In the genomic region with DNA sequence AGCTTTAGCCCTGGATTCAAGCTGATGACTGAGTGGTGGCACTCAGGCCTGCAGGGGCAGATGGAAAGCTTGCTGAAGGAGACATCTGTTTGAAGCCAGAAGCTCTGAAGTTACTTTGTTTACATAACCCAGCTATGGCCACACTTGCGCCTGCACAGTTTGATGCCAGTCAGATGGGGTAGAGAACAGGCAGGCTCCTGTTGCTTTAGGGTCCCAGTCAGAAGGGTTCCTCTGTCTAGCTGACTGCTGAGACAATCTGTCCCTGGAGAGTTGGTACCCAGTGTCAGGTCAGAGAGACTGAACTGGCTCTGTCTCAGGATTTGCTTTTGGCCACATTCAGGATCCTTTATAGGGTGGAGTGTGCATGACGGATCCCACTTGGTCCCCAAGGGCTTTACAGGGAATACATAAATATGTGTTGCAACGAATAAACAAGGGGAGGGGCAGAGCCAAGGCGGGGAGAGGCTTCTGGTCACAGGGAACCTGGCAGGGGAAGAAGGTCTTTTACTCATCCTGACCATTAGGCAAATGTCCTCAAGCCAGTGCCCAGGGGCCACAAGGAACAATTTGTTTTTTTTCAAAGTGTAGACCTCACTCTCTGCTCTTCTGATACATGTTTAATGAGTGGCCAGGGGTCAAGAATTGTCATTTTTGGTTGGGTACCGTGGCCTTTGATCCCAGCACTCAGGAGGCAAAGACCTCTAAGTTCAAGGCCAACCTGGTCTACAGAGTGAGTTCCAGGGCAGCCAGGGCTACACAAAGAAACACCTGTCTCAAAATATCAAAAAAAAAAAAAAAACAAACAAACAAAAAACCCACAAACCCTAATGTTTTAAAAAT, we compare ENCODE assay signal across 10 mouse cellular contexts. TPM values are rescaled to one million over a fixed set of nuclear protein-coding genes. Genes with fewer than 3 reads are reported as not detected.
DNase-seq lines count a peak whose midpoint lies in the region.
"Had no signal": no experiment of that assay in that cellular context is flagged by ENCODE, and none has a peak within 500 bp of the region (broad histone marks: within the 10 kb centered on the region; RNA-seq: fewer than 3 reads in every experiment).

No protein-coding gene starts in this region.

- intact Hi-C loops in heart, postnatal 10 days (cut with DNase I) = no loop called here
- intact Hi-C loops in left cerebral cortex, postnatal 10 days (cut with DNase I) = loop anchor here (5.0 kb wide), 1 partner anchor 38 kb away; no protein-coding TSS in a partner anchor

- peak; percentile 96 for DNase-seq in heart, adult 11 months
- DNase-seq in heart, postnatal 10 days = no peak
- DNase-seq in right cerebral cortex, adult 18-20 months = peak; percentile 7
- no peak for DNase-seq in right cerebral cortex, postnatal 36 days (ENCODE audit: low spot score in 2 of 2)
- peak; percentile 45 for DNase-seq in induced T-regulatory cell, adult 2 months (ENCODE audit: low read depth)
- peak; percentile 28 for DNase-seq in mesoderm, embryonic 11.5 days (ENCODE audit: low read depth, low spot score)
- no peak for DNase-seq in spleen, postnatal 4 days (ENCODE audit: low spot score in 2 of 2)
- no peak for DNase-seq in left cerebral cortex, postnatal 10 days (ENCODE audit: extremely low spot score in 1 of 2, low spot score in 2 of 2)
- DNase-seq: cerebellum, adult 9-11 months; kidney, postnatal 4 days had no signal

RNA-seq across cellular contexts. Expression of gene Il6ra, which starts 3.1 kb away (rescaled TPM):
- total RNA-seq in heart, postnatal 10 days (2021) = 1 to 10 TPM; 3.9 to 4.0 TPM
- total RNA-seq in left cerebral cortex, postnatal 10 days (2021) = 1 to 10 TPM; 4.1 to 4.4 TPM

RNA-seq across cellular contexts. Expression of gene Atp8b2, which starts 53.4 kb away (rescaled TPM):
- 10 to 100 TPM; 56.2 to 58.1 TPM for total RNA-seq in heart, postnatal 10 days (2021)
- 10 to 100 TPM; 77.0 to 88.7 TPM for total RNA-seq in left cerebral cortex, postnatal 10 days (2021)

Comparison
In these comparisons a context has a peak if more than half of its experiments do, and no peak if none do; other contexts are left out.
1. DNase-seq: peak in heart, adult 11 months (single experiment), right cerebral cortex, adult 18-20 months (single experiment), induced T-regulatory cell, adult 2 months (single experiment) and mesoderm, embryonic 11.5 days (single experiment); none in heart, postnatal 10 days (0 of 2), right cerebral cortex, postnatal 36 days (0 of 2), spleen, postnatal 4 days (0 of 2) and left cerebral cortex, postnatal 10 days (0 of 2).